Mouse (Mus musculus) CH12.LX (cell line): Measurements from ENCODE around the gene Zc2hc1b. TPM values are rescaled to one million over a fixed set of nuclear protein-coding genes. Genes with fewer than 3 reads are reported as not detected.

Experiments
- DNase-seq: peaks from one replicate; pipeline ENCODE4 v3.0.0-alpha.2; 2013; ENCODE audit errors: extremely low read depth
- H3K27ac ChIP-seq: 2 replicates; pipeline ENCODE4 v1.5.1; 2012; ENCODE audit warnings: low read depth, mild to moderate bottlenecking, control low read depth, moderate library complexity; ENCODE audit not compliant: insufficient read depth
- H3K27me3 ChIP-seq: replicated peaks from 2 replicates; pipeline ENCODE3; 2012; ENCODE audit warnings: inconsistent platforms
- H3K36me3 ChIP-seq, 2 experiments: replicated peaks in 1 of 2; 2 replicates each; pipeline versions ENCODE3 to v1.6.1; 2012; ENCODE audit warnings: inconsistent platforms in 1 of 2, low read length in 1 of 2, mild to moderate bottlenecking in 1 of 2, mixed read lengths in 1 of 2, moderate library complexity in 1 of 2; ENCODE audit not compliant: control insufficient read depth in 1 of 2, insufficient read depth in 1 of 2
- H3K4me1 ChIP-seq, 2 experiments: 2 replicates each; pipeline ENCODE4 v1.6.1; 2012; ENCODE audit warnings: inconsistent platforms in 1 of 2, moderate library complexity in 1 of 2; ENCODE audit not compliant: insufficient read depth in 2 of 2, control insufficient read depth in 1 of 2
- H3K4me2 ChIP-seq: 2 replicates; pipeline ENCODE4 v1.6.1; 2012; ENCODE audit warnings: low read depth, mild to moderate bottlenecking, control low read depth; ENCODE audit not compliant: poor library complexity, insufficient read depth, severe bottlenecking
- H3K4me3 ChIP-seq, 3 experiments: fragments of 150-350 bp in 1 of 3; sonication (generic) in 1 of 3; replicated peaks in 1 of 3; 2 replicates each; pipeline versions ENCODE3 to v1.5.1; 2011 to 2012; ENCODE audit warnings: low read depth in 2 of 3, low read length in 2 of 3, mild to moderate bottlenecking in 2 of 3, moderate library complexity in 2 of 3, control low read depth in 1 of 3, improper control_type of control experiment in 1 of 3, inconsistent platforms in 1 of 3, mixed read lengths in 1 of 3; ENCODE audit not compliant: poor library complexity in 1 of 3
- H3K79me2 ChIP-seq: replicated peaks from 2 replicates; pipeline ENCODE4 v1.6.1; 2012; ENCODE audit warnings: mild to moderate bottlenecking, moderate library complexity; ENCODE audit not compliant: control insufficient read depth, poor library complexity, insufficient read depth, severe bottlenecking; ENCODE audit errors: extremely low read depth
- H3K9ac ChIP-seq: 2 replicates; pipeline ENCODE4 v1.6.1; 2012; ENCODE audit warnings: low read depth, mild to moderate bottlenecking, control low read depth, moderate library complexity; ENCODE audit not compliant: insufficient read depth
- H3K9me3 ChIP-seq: replicated peaks from 2 replicates; pipeline ENCODE3; 2012; ENCODE audit warnings: low read length, inconsistent platforms, mixed read lengths
- BHLHE40 ChIP-seq: IDR thresholded peaks from 2 replicates; pipeline ENCODE4 v1.6.1; 2011; ENCODE audit warnings: mild to moderate bottlenecking, low read depth, low read length, improper control_type of control experiment
- CHD2 ChIP-seq: IDR thresholded peaks from 2 replicates; pipeline ENCODE4 v1.6.1; 2011; ENCODE audit warnings: low read length, improper control_type of control experiment
- CTCF ChIP-seq, 2 experiments: IDR thresholded peaks in 1 of 2; conservative IDR thresholded peaks in 1 of 2; 2 replicates each; pipeline ENCODE4 v1.5.1; 2011 to 2012; ENCODE audit warnings: low read depth in 2 of 2, low read length in 2 of 2, improper control_type of control experiment in 1 of 2, inconsistent platforms in 1 of 2, mild to moderate bottlenecking in 1 of 2, moderate library complexity in 1 of 2
- E2F4 ChIP-seq: IDR thresholded peaks from 2 replicates; pipeline ENCODE4 v1.6.1; 2011; ENCODE audit warnings: low read depth, low read length, improper control_type of control experiment; ENCODE audit not compliant: insufficient replicate concordance
- ELF1 ChIP-seq: IDR thresholded peaks from 2 replicates; pipeline ENCODE4 v1.6.1; 2014; ENCODE audit warnings: low read depth, mild to moderate bottlenecking, inconsistent platforms, low read length, improper control_type of control experiment
- ETS1 ChIP-seq: conservative IDR thresholded peaks from 2 replicates; pipeline ENCODE4 v1.6.1; 2012; ENCODE audit warnings: low read depth, mild to moderate bottlenecking, inconsistent platforms, low read length, improper control_type of control experiment, moderate library complexity
- JUN ChIP-seq: IDR thresholded peaks from 2 replicates; pipeline ENCODE4 v1.6.1; 2011; ENCODE audit warnings: low read depth, mild to moderate bottlenecking, low read length, improper control_type of control experiment, moderate library complexity; ENCODE audit not compliant: insufficient read depth
- KAT2A ChIP-seq: IDR thresholded peaks from 2 replicates; pipeline ENCODE4 v1.6.1; 2012; ENCODE audit warnings: low read length, improper control_type of control experiment, inconsistent platforms; ENCODE audit not compliant: insufficient replicate concordance
- MAFK ChIP-seq: IDR thresholded peaks from 2 replicates; pipeline ENCODE4 v1.6.1; 2011; ENCODE audit warnings: low read length, improper control_type of control experiment; ENCODE audit not compliant: insufficient replicate concordance
- MAX ChIP-seq: IDR thresholded peaks from 2 replicates; pipeline ENCODE4 v1.6.1; 2011; ENCODE audit warnings: low read length, improper control_type of control experiment
- MXI1 ChIP-seq: IDR thresholded peaks from 2 replicates; pipeline ENCODE4 v1.6.1; 2011; ENCODE audit warnings: mild to moderate bottlenecking, low read depth, low read length, improper control_type of control experiment
- NELFE ChIP-seq: IDR thresholded peaks from 2 replicates; pipeline ENCODE4 v1.6.1; 2011; ENCODE audit warnings: low read depth, low read length, improper control_type of control experiment
- POLR2A ChIP-seq: IDR thresholded peaks from 2 replicates; pipeline ENCODE4 v1.6.1; 2011; ENCODE audit warnings: low read depth, mild to moderate bottlenecking, improper control_type of control experiment, low read length
- RAD21 ChIP-seq: IDR thresholded peaks from 2 replicates; pipeline ENCODE4 v1.6.1; 2011; ENCODE audit warnings: low read depth, mild to moderate bottlenecking, low read length, improper control_type of control experiment, moderate library complexity
- RCOR1 ChIP-seq: conservative IDR thresholded peaks from 2 replicates; pipeline ENCODE4 v1.6.1; 2012; ENCODE audit warnings: low read depth, mild to moderate bottlenecking, inconsistent platforms, low read length, improper control_type of control experiment
- SIN3A ChIP-seq: IDR thresholded peaks from 2 replicates; pipeline ENCODE4 v1.6.1; 2012; ENCODE audit warnings: low read length, improper control_type of control experiment, inconsistent platforms
- TCF12 ChIP-seq: IDR thresholded peaks from 2 replicates; pipeline ENCODE4 v1.6.1; 2014; ENCODE audit warnings: low read depth, mild to moderate bottlenecking, inconsistent platforms, low read length, improper control_type of control experiment
- UBTF ChIP-seq: IDR thresholded peaks from 2 replicates; pipeline ENCODE4 v1.6.1; 2012; ENCODE audit warnings: low read depth, mild to moderate bottlenecking, inconsistent platforms, low read length, improper control_type of control experiment, moderate library complexity
- USF1 ChIP-seq: IDR thresholded peaks from 2 replicates; pipeline ENCODE4 v1.6.1; 2014; ENCODE audit warnings: low read depth, mild to moderate bottlenecking, inconsistent platforms, low read length, improper control_type of control experiment
- USF2 ChIP-seq: conservative IDR thresholded peaks from 2 replicates; pipeline ENCODE4 v1.6.1; 2011; ENCODE audit warnings: low read depth, low read length, improper control_type of control experiment
- ZKSCAN1 ChIP-seq: IDR thresholded peaks from 2 replicates; pipeline ENCODE4 v1.6.1; 2012; ENCODE audit warnings: low read depth, inconsistent platforms, low read length, improper control_type of control experiment, borderline replicate concordance
- ZMIZ1 ChIP-seq: IDR thresholded peaks from 2 replicates; pipeline ENCODE4 v1.6.1; 2012; ENCODE audit warnings: low read depth, mild to moderate bottlenecking, inconsistent platforms, low read length, improper control_type of control experiment
- ZNF384 ChIP-seq: IDR thresholded peaks from 2 replicates; pipeline ENCODE4 v1.6.1; 2012; ENCODE audit warnings: low read depth, low read length, improper control_type of control experiment, inconsistent platforms
- dilution Hi-C: fragments of 300-500 bp; cut with MboI; formaldehyde crosslinking; loops from 2 replicates; pipeline ENCODE4 v1.14.3; 2020; ENCODE audit warnings: low sequenced_read_pairs; ENCODE audit not compliant: extremely low pct_unique_long_range_greater_than_20kb, extremely low pct_ligation_motif_present
- in situ Hi-C: fragments of 300-500 bp; cut with MboI; formaldehyde crosslinking; loops from 3 replicates; pipeline ENCODE4 v1.14.3; 2019; ENCODE audit warnings: low sequenced_read_pairs, low pct_ligation_motif_present, low pct_unique_long_range_greater_than_20kb, mixed read lengths
- polyA plus RNA-seq: library from polyadenylated mRNA; unstranded; fragments of >175 nt; gene quantifications from 2 replicates; pipeline ENCODE4 v1.2.1, GENCODE M21; 2012; ENCODE audit warnings: low read depth; ENCODE audit not compliant: insufficient read length
- total RNA-seq, 2 experiments: library from RNA; depleted of rRNA; stranded (reverse); fragments of 300-350 nt in 1 of 2; fragments of >200 nt in 1 of 2; gene quantifications; 2 replicates each; pipeline ENCODE4 v1.2.3; 2012 to 2014

Gene Zc2hc1b
- total and polyA plus RNA-seq, 3 experiments: not detected

- DNase-seq: no peak
- H3K36me3 ChIP-seq: no peaks in the 10 kb centered on the region
- no peaks in the 10 kb centered on the region for H3K27me3 ChIP-seq
- dilution Hi-C loops (no loop called here), in situ Hi-C loops (no loop called here)
- no peak overlapping the region for H3K4me2 ChIP-seq
- H3K9ac ChIP-seq: no peak overlapping the region
- H3K79me2 ChIP-seq: no peaks in the 10 kb centered on the region
- no peak overlapping the region for H3K4me3 ChIP-seq
- H3K4me1 ChIP-seq: no peaks in the 10 kb centered on the region
- TF ChIP-seq POLR2A (no peak), JUN (no peak), MXI1 (no peak), USF1 (no peak), SIN3A (no peak), ZNF384 (no peak), CTCF (conservative IDR thresholded peaks at IDR 0.05 in 1 of 2, IDR thresholded peaks at IDR 0.05 in 1 of 2; ENCODE audit: low read depth in 2 of 2, low read length in 2 of 2) (no peak), E2F4 (no peak), ZMIZ1 (no peak), KAT2A (no peak), RAD21 (no peak), RCOR1 (no peak)
- H3K27ac ChIP-seq: no peak overlapping the region
- no peaks in the 10 kb centered on the region for H3K9me3 ChIP-seq
These were observed 39.9 kb downstream of the Zc2hc1b start for GRCm38 (mm10) chr10:13137906-13138305.

- dilution Hi-C loops: no loop called here
- H3K36me3 ChIP-seq: no peaks in the 10 kb centered on the region
- H3K27me3 ChIP-seq: no peaks in the 10 kb centered on the region
- TF ChIP-seq UBTF (no peak), CHD2 (no peak), BHLHE40 (no peak), ZNF384 (no peak), ELF1 (no peak), USF2 (no peak), NELFE (no peak), TCF12 (no peak), POLR2A (no peak), KAT2A (no peak), ZMIZ1 (no peak), ZKSCAN1 (no peak), MAX (no peak), ETS1 (no peak), MAFK (no peak)
- H3K4me3 ChIP-seq: no peak overlapping the region
- H3K9ac ChIP-seq: no peak overlapping the region
- in situ Hi-C loops: no loop called here
- no peaks in the 10 kb centered on the region for H3K79me2 ChIP-seq
- H3K9me3 ChIP-seq: no peaks in the 10 kb centered on the region
- H3K27ac ChIP-seq: no peak overlapping the region
- no peaks in the 10 kb centered on the region for H3K4me1 ChIP-seq
- no peak overlapping the region for H3K4me2 ChIP-seq
- DNase-seq: no peak
These were observed 42.1 kb downstream of the Zc2hc1b start for GRCm38 (mm10) chr10:13135751-13136150.
